Mouse (Mus musculus) hematopoietic stem cell, adult 5-6 weeks (primary cell): ENCODE results near the gene Nfya. TPM values are rescaled to one million over a fixed set of nuclear protein-coding genes. Genes with fewer than 3 reads are reported as not detected.
"Not testable (repeated sequence)": the region's sequence is repeated elsewhere in the genome, so short reads cannot be mapped to it uniquely, and the experiment has no call there.

ENCODE experiments used
- ATAC-seq, 2 experiments: fragments of 125-278 bp in 1 of 2; replicated peaks in 1 of 2; 2 replicates each; pipeline ENCODE4 v1.8.0; 2016 to 2017; ENCODE audit warnings: inconsistent platforms in 2 of 2, mild to moderate bottlenecking in 2 of 2, moderate number of reproducible peaks in 2 of 2, low read depth in 1 of 2, moderate TSS enrichment in 1 of 2; ENCODE audit not compliant: low FRiP score in 2 of 2, poor library complexity in 2 of 2, severe bottlenecking in 2 of 2, insufficient read depth in 1 of 2, low TSS enrichment in 1 of 2
- total RNA-seq: library from RNA; stranded (forward); fragments of 172-1452, 232-1000 nt; gene quantifications from 2 replicates; pipeline ENCODE4 v1.2.3, GENCODE M21; 2017

Gene Nfya
- total RNA-seq, 1 experiment from 2014 or later = 47.1 TPM

DNA sequence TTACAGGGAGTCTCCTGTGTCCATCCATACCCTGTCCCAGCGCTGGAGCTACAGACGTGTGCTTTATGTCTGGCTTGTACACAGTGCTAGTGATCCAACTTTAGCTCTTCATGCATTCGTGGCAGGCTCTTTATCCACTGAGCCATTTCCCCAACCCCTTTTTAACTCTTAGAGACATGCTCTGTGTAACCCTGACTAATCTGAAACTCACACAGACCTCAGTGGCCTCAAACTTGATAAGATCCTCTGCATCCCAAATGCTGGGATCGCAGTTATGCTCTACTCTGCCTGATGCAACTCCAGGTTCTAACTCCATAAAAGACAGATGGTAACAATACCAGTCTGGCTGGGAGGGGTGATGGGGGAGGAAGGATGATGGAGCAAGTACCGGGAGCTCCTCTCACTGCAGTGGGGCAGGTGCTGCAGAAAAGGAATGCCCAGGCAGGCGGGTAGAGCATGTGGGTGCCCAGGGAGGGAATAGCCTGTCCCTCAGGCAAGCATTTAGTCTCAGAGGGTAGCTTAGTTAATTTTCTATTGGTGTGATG lies 46.2 kb downstream of the Nfya start:
- no peak for ATAC-seq

DNA sequence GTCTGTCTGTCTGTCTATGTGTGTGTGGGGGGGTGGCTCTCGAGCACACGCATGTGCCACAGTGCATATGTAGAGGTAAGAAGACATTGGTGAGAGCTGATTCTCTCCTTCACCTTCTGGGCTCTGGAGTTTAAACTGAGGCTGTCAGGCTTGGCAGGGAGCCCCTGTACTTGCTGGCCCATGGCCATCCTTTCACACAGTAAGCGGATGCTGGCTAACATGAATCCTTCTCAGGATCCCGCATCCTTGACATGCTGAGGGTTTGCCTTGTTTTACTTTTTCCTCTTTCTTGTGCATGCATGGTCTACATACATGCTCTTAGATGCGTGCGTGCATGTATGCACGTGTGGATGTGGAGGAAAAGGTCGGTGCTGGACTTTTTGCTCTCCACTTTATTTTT lies 46.7 kb downstream of the Nfya start:
- ATAC-seq = no peak

DNA sequence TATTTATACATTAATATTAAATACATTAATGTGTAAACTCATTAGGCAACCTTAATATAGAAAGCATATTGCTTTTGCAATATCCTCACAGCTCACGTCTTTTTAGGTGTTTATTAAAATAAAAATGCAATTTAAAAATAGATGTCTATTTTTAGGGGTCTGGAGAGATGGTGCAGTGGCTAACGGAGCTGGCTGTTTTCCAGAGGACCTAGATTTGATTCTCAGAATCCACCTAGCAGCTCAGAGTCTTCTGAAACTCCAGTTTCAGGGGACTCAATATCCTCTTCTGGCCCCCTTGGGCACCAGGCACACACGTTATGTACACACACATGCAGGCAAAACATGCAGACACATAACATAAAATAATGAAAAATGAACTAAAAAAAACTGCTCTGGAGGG lies 47.4 kb downstream of the Nfya start:
- no peak for ATAC-seq

DNA sequence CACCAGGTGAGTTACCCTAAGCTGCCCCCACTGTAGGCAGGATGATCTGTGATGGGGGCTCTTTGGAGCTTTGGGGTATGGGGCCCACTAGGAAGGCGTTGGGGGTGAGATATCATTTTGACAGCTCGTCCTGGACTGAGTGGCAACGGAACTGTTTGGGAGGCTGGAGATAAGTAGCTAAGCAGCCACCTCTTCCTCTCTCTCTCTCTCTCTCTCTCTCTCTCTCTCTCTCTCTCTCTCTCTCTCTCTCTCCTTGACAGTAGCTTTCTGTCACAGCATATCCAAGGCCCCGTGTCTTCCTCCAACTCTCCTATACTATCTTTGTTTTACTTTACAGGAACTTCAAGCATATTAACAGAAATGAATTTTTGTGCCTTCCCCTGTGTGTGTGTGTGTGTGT lies 49.2 kb downstream of the Nfya start:
- no peak for ATAC-seq

DNA sequence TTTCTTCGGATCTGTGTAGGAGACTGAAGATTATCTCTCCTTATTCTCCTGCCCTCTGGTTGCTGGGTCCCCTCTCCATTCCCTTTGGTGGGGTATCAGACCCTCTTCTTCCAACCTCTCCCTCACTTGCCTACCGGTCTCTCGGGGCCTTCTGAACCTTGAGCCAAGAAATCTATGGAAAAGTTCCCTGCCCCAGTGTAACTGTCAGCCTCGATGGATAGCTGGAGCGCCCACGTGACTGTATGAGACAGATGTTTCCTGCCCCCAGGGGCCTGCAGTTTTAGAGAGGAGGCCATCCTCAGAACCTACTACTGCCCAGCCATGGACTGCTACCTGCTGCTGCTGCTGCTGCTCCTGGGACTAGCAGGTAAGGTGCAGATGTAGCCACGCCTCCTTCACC lies 50.1 kb downstream of the Nfya start, which contains the start of gene Treml1:
Treml1 (plus strand) TSS at position 301 of the 400 bp plus-strand sequence.
- ATAC-seq = no peak

DNA sequence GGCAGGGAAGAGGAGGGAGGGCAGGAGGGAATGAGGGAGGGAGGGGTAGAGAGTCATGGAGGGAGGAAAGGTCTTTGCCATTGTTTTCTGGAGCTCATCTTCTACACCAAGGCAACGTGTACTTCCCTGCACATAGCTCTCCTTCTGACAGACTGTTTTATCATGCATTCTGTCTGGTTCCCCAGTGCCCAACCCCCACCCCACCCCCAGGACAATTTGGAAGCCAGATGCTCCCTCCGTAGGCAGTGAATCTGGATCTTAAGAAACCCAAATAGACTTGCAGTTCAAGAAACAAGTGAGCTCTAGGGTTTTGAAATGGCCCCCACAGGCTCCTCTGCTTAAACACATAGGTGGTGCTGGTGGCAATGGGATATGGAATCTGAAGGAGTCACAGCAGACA lies 51.8 kb downstream of the Nfya start:
- no peak for ATAC-seq

DNA sequence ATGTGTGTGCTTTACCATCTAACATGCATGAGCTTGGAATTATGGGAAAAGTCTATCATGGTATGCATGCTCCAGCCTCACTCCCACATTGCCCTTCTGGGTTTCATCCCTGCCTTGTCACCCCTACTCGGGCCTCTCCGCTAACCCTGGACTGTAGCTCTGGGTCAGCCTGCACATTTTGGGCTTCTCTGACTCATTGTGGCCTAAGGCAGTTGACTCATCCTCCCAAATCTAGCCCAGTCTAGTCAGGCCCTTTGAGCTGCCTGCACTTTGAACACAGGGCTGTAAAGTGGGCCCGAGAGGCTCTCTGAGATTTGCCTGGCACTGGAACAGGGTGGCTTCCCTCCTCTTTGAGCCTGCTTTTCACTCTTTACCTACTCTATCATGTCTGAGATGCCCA lies 53.9 kb downstream of the Nfya start:
- ATAC-seq = no peak

DNA sequence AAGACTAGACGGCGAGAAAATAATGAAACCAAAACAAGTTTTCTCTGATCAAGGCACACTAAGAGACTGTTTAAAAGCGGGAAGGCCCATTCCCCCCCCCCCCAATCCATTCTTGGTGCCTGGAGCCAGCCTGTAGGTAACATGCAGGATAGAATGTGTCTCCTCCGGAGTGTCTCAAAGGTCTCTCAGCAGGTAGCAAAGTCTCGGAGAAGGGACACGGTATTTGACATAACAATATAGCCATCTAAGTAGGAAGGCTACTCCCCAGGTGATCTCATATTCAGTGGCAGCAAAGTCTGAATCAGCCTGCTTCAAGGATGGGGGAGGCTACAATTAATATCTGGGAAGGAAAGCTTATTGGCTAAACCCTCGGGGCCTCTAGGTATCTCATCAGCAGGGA lies 56.7 kb downstream of the Nfya start:
- ATAC-seq = not testable (repeated sequence)

DNA sequence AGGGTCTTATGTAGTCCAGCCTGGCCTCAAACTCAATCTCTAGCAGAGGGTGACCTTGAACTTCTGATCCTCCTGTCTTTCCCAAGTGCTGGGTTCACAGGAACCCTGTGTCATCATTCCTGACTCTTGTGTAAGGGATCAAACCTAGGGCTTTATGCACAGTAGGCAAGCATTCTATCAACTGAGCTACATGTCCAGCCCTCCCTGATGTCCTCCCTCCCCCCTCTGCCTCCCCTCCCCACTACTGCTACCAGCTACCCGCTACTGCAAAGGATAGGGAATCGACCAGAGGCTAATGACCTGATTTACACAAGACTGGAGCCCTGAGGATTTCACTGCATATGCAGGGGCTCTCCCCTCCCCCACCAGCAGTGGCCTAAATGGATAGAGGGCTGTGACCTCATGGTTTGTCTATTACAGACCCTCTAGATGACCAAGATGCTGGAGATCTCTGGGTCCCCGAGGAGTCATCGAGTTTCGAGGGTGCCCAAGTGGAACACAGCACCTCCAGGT lies 59.0 kb downstream of the Nfya start:
- no peak for ATAC-seq

DNA sequence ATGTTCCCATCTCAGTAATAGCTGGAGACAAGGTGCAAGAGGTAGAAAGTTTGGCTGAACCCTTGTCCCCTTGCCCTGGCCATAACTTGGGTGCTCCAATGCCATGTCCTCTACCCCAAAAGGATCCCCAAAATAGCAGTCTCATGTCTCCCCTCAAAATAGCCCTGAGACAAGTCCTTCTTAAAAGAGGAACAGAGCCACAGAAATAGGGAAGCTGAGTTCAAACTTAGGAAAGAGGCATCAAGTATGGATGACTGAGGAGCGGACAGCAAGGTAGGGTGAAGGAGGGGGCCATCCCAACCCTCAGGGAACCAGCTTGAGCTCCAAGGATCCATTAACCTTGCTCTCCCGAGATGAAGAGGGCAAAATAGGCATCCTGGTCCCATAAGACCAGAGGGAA lies 62.4 kb downstream of the Nfya start:
- ATAC-seq = peak; percentile 44 to 72; a peak in 1 of 4 replicates

DNA sequence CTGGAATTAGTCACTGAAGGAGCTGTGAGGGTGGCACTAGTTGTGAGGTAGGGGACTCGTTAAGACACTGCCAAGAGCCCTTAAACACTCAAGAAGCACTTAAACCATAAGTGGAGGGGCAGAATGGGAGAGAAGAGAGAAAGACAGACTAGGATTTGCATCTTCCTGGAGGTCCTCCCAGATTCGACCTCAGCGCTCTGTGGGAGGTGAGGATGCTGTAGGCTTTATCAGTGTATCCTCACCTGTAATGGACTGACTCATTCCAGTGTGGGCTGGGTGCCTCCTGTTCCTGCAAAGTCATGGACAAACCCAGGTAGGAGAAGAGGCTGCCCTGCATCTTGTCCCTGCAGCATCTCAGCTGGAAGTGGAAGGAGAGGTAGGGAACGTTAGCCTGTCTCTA lies 62.9 kb downstream of the Nfya start:
- peak in 1 of 2 experiments; percentile 5; a peak in 1 of 4 replicates for ATAC-seq

DNA sequence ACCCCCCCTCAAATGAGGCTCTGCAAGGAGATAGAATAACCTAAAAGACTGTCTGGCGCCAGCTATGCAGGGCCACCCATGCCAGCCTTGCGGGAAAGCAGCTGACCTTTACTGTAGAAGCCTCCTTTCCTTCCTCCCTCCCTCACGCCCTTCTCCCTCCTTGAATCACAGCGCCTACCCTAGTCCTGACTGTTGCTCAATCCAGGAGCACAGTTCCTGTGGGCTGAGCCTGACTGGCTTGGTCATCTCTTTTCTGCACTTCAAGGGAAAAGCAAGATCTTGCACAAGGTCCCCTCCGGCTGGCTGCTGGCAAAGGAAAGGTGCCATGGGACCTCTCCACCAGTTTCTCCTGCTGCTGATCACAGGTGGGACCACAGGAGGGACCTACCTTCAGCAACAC lies 63.5 kb downstream of the Nfya start, which contains the start of gene Trem2:
Trem2 (plus strand) TSS at position 171 of the 400 bp plus-strand sequence.
- peak in 1 of 2 experiments; percentile 23; a peak in 1 of 4 replicates for ATAC-seq

DNA sequence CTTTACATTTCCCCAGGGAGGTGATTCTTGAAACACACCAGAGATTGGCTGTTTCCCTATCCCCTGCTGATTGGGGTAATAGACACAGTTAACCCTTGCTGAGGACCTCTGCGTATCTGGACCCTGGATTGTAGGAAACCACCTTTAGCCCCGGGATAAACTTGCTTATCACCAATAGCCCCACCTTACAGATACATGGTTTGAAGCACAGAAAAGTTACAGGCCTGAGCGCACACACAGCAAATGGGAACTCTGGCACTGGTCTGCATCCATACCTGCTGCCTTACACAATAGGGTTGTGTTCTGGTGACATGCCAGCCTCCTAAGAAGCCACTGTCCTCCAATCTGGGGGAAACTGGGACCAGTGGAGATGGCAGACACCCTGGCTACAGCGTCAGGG lies 63.9 kb downstream of the Nfya start:
- no peak for ATAC-seq

DNA sequence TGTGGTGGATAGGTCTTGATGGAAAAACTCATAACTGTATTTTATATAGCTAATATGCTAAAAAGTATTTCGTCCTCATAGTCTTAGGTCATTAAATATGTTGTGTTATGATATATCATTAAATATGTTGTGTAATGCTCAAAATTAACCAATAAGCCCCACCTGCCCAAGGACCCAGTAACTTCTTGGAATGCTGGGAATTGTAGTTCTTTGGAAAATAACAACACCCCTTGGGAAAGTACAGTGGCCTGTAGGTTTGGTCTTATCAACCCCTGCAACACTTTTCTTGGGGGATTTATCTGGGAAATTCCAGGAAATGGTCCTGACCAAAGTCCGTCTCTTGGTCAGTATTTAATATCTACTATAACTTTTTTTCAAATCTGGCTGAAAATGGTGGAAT lies 66.6 kb downstream of the Nfya start:
- no peak for ATAC-seq

DNA sequence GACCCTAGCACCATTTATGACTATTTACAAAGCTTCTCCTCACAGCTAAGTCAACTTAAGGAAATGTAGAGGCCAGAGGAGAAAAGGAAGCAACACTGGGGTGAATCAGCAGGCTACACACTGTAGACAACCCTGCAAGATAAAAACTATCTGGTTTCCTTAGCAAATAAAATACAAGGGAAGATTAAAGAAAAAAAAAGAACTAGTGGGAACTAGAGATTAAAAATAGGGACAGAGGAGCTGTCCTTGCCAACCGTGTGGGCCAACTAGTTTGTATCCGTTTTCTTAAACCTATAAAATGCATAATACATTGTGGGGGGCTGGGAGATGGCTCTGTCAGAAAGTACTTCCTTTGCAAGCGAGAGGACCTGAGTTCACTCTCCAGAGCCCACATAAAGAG lies 67.8 kb downstream of the Nfya start:
- ATAC-seq = no peak

DNA sequence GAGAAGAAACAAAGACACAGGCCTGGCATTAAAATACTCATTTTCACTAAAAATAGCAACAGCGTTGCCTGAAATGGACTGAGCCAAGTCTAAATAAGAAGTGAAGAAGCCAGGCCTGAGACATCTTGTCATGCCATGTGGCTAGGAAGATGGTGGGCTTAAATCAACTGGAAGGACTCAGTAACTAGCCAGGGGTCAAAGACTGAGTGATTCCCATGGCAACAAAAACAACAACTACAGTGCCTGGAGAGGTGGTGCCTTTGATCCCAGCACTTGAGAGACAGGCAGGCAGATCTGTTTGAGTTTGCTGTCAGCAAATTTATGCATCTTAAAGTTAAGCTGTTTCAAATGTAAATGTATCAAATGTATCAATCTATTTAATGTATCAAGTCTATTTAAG lies 69.4 kb downstream of the Nfya start:
- no peak for ATAC-seq
